Mouse (Mus musculus): Measurements from ENCODE around the gene Efs.

GRCm38 (mm10) chr14:54868026-54868425 is 57.9 kb downstream of the Efs start:
- TF ChIP-seq CTCF (IDR thresholded peaks at IDR 0.05; ENCODE audit: borderline replicate concordance, insufficient read depth, low read depth, low read length) (no peak), POLR2A (IDR thresholded peaks at IDR 0.05; ENCODE audit: borderline replicate concordance, insufficient read depth, low read length) (no peak)
